Mouse (Mus musculus): ENCODE measurements around the gene Nfat5. TPM values are rescaled to one million over a fixed set of nuclear protein-coding genes. Genes with fewer than 3 reads are reported as not detected.

The Nfat5 gene
- 18.6 TPM for polyA plus RNA-seq (2017; shearing (Covaris generic))

GRCm38 (mm10) chr8:107292928-107293601, at the start of gene Nfat5:
Nfat5 (plus strand) TSS chr8:107293470.

GRCm38 (mm10) chr8:107403038-107403781, 109.9 kb downstream of the Nfat5 start, which contains the start of gene Nqo1:
Nqo1 (minus strand) TSS chr8:107403206.

GRCm38 (mm10) chr8:107424597-107425229, 131.4 kb downstream of the Nfat5 start, which contains the start of gene Nob1:
Nob1 (minus strand) TSS chr8:107425051.

Other genes starting within 250 kb of the Nfat5 start
- gene Pdf, start 244.9 kb upstream of the Nfat5 start, polyA plus RNA-seq (2017; shearing (Covaris generic)): 7.4 TPM
- 39.6 TPM for gene Cog8, start 236.8 kb upstream of the Nfat5 start, polyA plus RNA-seq (2017; shearing (Covaris generic))
- gene Nip7, start 236.6 kb upstream of the Nfat5 start, polyA plus RNA-seq (2017; shearing (Covaris generic)): 49.1 TPM
- gene Tmed6, start 227.8 kb upstream of the Nfat5 start, polyA plus RNA-seq (2017; shearing (Covaris generic)): 0.45 TPM
- 23.5 TPM for gene Terf2, start 196.9 kb upstream of the Nfat5 start, polyA plus RNA-seq (2017; shearing (Covaris generic))
- 47.4 TPM for gene Cyb5b, start 142.8 kb upstream of the Nfat5 start, polyA plus RNA-seq (2017; shearing (Covaris generic))
- 0.24 TPM for gene Nqo1, start 109.7 kb downstream of the Nfat5 start, polyA plus RNA-seq (2017; shearing (Covaris generic))
- gene Nob1, start 131.6 kb downstream of the Nfat5 start, polyA plus RNA-seq (2017; shearing (Covaris generic)): 60.5 TPM
- gene Wwp2, start 142.9 kb downstream of the Nfat5 start, polyA plus RNA-seq (2017; shearing (Covaris generic)): 82.2 TPM

All from effector memory CD4-positive, alpha-beta T cell, adult 7 months (primary cell).